Mouse (Mus musculus) adrenal gland, adult 8-10 months (tissue): ENCODE results near the gene Fads2. TPM values are rescaled to one million over a fixed set of nuclear protein-coding genes. Genes with fewer than 3 reads are reported as not detected.

Experiments used
- DNase-seq: peaks from one replicate; pipeline ENCODE4 v3.0.0; 2022
- total RNA-seq, 4 experiments: library from RNA; stranded (reverse); gene quantifications; 2 replicates each; pipeline ENCODE4 v1.2.4; 2022

The Fads2 gene
- total RNA-seq, 4 experiments from 2014 or later, result 1,620 to 2,476 (median 1,986) TPM

GRCm38 (mm10) chr19:10061624-10062023 lies 39.9 kb downstream of the Fads2 start:
- DNase-seq, result no peak

- no peak for DNase-seq
Measured at GRCm38 (mm10) chr19:10060783-10061590, 40.6 kb downstream of the Fads2 start.

GRCm38 (mm10) chr19:10059911-10060567 lies 41.5 kb downstream of the Fads2 start:
- DNase-seq, result no peak

GRCm38 (mm10) chr19:10058876-10059427 lies 42.6 kb downstream of the Fads2 start:
- no peak for DNase-seq

GRCm38 (mm10) chr19:10058352-10058825 lies 43.2 kb downstream of the Fads2 start:
- no peak for DNase-seq

GRCm38 (mm10) chr19:10057486-10058351 lies 43.8 kb downstream of the Fads2 start:
- no peak for DNase-seq

- DNase-seq, result no peak
Measured at GRCm38 (mm10) chr19:10056686-10057085, 44.9 kb downstream of the Fads2 start.

- no peak for DNase-seq
Measured at GRCm38 (mm10) chr19:10055783-10056660, 45.5 kb downstream of the Fads2 start.

GRCm38 (mm10) chr19:10055261-10055660 lies 46.3 kb downstream of the Fads2 start:
- DNase-seq, result no peak

GRCm38 (mm10) chr19:10054361-10055075 lies 47.0 kb downstream of the Fads2 start:
- no peak for DNase-seq

GRCm38 (mm10) chr19:10053692-10054260 lies 47.8 kb downstream of the Fads2 start:
- DNase-seq, result no peak

- DNase-seq, result no peak
Measured at GRCm38 (mm10) chr19:10052698-10053097, 48.8 kb downstream of the Fads2 start.

GRCm38 (mm10) chr19:10050438-10050837 lies 51.1 kb downstream of the Fads2 start:
- DNase-seq, result no peak

GRCm38 (mm10) chr19:10049533-10049932 lies 52.0 kb downstream of the Fads2 start:
- DNase-seq, result no peak

- DNase-seq, result no peak
Measured at GRCm38 (mm10) chr19:10046983-10047382, 54.6 kb downstream of the Fads2 start.

GRCm38 (mm10) chr19:10046346-10046745 lies 55.2 kb downstream of the Fads2 start:
- DNase-seq, result no peak

- no peak for DNase-seq
Measured at GRCm38 (mm10) chr19:10045707-10046106, 55.8 kb downstream of the Fads2 start.

GRCm38 (mm10) chr19:10043643-10044042 lies 57.9 kb downstream of the Fads2 start:
- no peak for DNase-seq

- DNase-seq, result no peak
Measured at GRCm38 (mm10) chr19:10042816-10043215, 58.7 kb downstream of the Fads2 start.

GRCm38 (mm10) chr19:10042232-10042631 lies 59.3 kb downstream of the Fads2 start:
- DNase-seq, result no peak
